Mouse (Mus musculus) gonadal fat pad, adult 2 months (tissue): ENCODE data around the gene Litaf. TPM values are rescaled to one million over a fixed set of nuclear protein-coding genes. Genes with fewer than 3 reads are reported as not detected.

Experiments
- DNase-seq: peaks from one replicate; pipeline ENCODE4 v3.0.0-alpha.2; 2012; ENCODE audit warnings: low read depth
- polyA plus RNA-seq: library from polyadenylated mRNA; depleted of rRNA; stranded (reverse); fragments of >200 nt; gene quantifications from 2 replicates; pipeline ENCODE4 v1.2.3, GENCODE M21; 2012

The Litaf gene
- polyA plus RNA-seq, 1 experiment, result 276 TPM

GRCm38 (mm10) chr16:10956938-10957685 is 108.8 kb downstream of the Litaf start:
- no peak for DNase-seq

- no peak for DNase-seq
Measured at GRCm38 (mm10) chr16:10955078-10955477, 110.9 kb downstream of the Litaf start.

GRCm38 (mm10) chr16:10952881-10953280 is 113.1 kb downstream of the Litaf start:
- DNase-seq, result no peak

- DNase-seq, result no peak
Measured at GRCm38 (mm10) chr16:10952071-10952470, 113.9 kb downstream of the Litaf start.

GRCm38 (mm10) chr16:10951581-10951980 is 114.4 kb downstream of the Litaf start:
- no peak for DNase-seq

- DNase-seq, result no peak
Measured at GRCm38 (mm10) chr16:10950539-10950938, 115.4 kb downstream of the Litaf start.

GRCm38 (mm10) chr16:10947724-10948123 is 118.2 kb downstream of the Litaf start:
- DNase-seq, result no peak

- no peak for DNase-seq
Measured at GRCm38 (mm10) chr16:10945381-10946127, 120.4 kb downstream of the Litaf start.

GRCm38 (mm10) chr16:10944545-10944944 is 121.4 kb downstream of the Litaf start:
- DNase-seq, result no peak

- DNase-seq, result no peak
Measured at GRCm38 (mm10) chr16:10943257-10943656, 122.7 kb downstream of the Litaf start.

GRCm38 (mm10) chr16:10940661-10941060 is 125.3 kb downstream of the Litaf start:
- no peak for DNase-seq

- DNase-seq, result no peak
Measured at GRCm38 (mm10) chr16:10939932-10940331, 126.0 kb downstream of the Litaf start.

GRCm38 (mm10) chr16:10937497-10937896 is 128.5 kb downstream of the Litaf start:
- no peak for DNase-seq

- DNase-seq, result no peak
Measured at GRCm38 (mm10) chr16:10936700-10937319, 129.1 kb downstream of the Litaf start.

- no peak for DNase-seq
Measured at GRCm38 (mm10) chr16:10934047-10934446, 131.9 kb downstream of the Litaf start.

GRCm38 (mm10) chr16:10933372-10933771 is 132.6 kb downstream of the Litaf start:
- DNase-seq, result no peak

GRCm38 (mm10) chr16:10927026-10927425 is 138.9 kb downstream of the Litaf start:
- DNase-seq, result no peak

- no peak for DNase-seq
Measured at GRCm38 (mm10) chr16:10925591-10926180, 140.3 kb downstream of the Litaf start.

- no peak for DNase-seq
Measured at GRCm38 (mm10) chr16:10923561-10923960, 142.4 kb downstream of the Litaf start.

- no peak for DNase-seq
Measured at GRCm38 (mm10) chr16:10919856-10920255, 146.1 kb downstream of the Litaf start.

GRCm38 (mm10) chr16:10916271-10916670 is 149.7 kb downstream of the Litaf start:
- DNase-seq, result no peak

GRCm38 (mm10) chr16:10915066-10915465 is 150.9 kb downstream of the Litaf start:
- DNase-seq, result no peak
